Mouse (Mus musculus) erythroblast, embryonic 14.5 days (primary cell): ENCODE measurements around the gene Pafah1b1.

Experiments
- GATA1 ChIP-seq: IDR thresholded peaks from 2 replicates; pipeline ENCODE4 v1.6.1; 2012; ENCODE audit warnings: low read length, inconsistent platforms, mixed read lengths
- TAL1 ChIP-seq: IDR thresholded peaks from 3 replicates; pipeline ENCODE4 v1.6.1; 2012; ENCODE audit warnings: low read length, inconsistent platforms, mixed read lengths

DNA sequence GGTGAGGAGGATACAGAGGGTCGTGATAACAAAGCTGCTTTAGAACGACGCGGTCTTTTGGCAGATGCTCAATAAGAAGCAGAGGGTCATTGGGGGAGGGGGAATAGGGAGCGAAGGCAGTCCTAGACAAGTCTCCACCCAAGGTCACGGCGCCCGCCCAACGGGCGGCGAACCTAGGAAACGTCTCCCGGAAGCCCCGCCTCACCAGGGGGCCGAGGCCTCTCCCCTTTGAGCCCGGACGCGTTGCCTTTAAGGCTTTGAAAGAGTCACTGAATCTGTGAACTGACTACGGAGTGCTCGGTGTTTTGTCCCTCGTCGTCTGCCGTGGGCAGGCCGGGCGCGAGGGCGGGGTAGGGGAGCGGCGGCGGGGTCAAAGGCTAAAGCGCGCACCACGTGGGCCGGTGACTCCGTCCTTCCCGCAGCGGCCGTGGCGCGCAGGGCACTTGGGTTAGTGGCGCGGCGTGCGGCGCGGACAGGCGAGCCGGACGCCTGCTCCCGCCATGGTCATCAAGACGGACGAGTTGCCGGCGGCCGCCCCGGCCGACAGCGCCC is 75.3 kb downstream of the Pafah1b1 start, which contains the start of gene Cluh:
- TF ChIP-seq TAL1 (no peak), GATA1 (no peak)
